Mouse (Mus musculus): ENCODE measurements at regions not wholly inside any gene's neighbourhood (a gene's known extent, or its start where the extent isn't known, plus 50 kb on each side); places are given as distances from the start of the nearest gene placed in this dataset.

- Histone ChIP-seq H3K27ac (replicated peaks) (no peak overlapping the region), H3K9ac (replicated peaks) (no peak overlapping the region), H3K4me1 (peaks cover 27% of the 10 kb centered on the region), H3K4me3 (replicated peaks) (no peak overlapping the region), H3K9me3 (replicated peaks) (no peaks in the 10 kb centered on the region), H3K4me2 (no peak overlapping the region), H3K27me3 (replicated peaks) (0 out of 2 replicates have a peak, but pooled peaks cover 4% of the 10 kb centered on the region), H3K36me3 (no peaks in the 10 kb centered on the region)
- no peak for ATAC-seq (ENCODE audit: low FRiP score)
- 83% methylated on average over 13 of the region's 13 CpGs for WGBS
These were observed 51.2 kb upstream of the Smndc1 start for GRCm38 (mm10) chr19:53441449-53442131.

DNA sequence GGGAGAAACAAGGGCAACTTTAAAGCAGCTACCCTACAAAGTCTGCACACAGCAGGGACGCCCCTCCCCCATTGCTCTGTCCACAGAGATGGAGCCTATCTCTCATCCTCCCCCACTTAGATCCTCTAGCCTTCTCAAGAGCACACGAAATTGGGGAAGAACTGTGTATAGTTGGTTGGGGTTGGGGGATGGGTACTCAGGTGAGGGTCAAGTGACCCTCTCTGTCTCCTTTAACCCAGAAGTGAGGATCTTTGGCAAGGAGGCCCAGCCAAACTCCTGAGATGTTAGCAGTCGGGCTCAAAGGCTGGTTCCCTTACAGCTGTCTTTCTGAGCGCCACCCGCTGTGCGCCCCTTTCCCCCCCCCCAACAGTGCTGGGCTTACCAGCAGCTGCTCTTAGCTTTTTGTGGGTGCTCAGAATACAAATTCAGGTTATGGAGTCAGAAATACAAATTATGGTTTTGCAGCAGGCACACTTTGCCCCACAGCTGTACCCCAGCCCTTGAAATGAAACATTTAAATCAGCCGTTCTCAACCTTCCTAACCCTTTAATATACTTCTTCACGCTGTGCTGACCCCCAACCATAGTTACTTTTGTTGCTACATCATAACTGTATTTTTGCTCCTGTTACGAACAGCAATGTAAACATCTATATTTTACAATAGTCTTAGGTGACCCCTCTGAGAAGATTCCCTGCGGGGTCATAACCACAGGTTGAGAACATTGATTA is 50.1 kb upstream of the Smndc1 start:
- ATAC-seq (ENCODE audit: low FRiP score), result no peak
- no peaks in the 10 kb centered on the region for H3K9me3 ChIP-seq (replicated peaks)
- no peak overlapping the region for H3K4me2 ChIP-seq
- no peak overlapping the region for H3K9ac ChIP-seq (replicated peaks)
- 38% methylated on average over 10 of the region's 10 CpGs for WGBS
- no peak overlapping the region for H3K27ac ChIP-seq (replicated peaks)
- H3K4me3 ChIP-seq (replicated peaks), result no peak overlapping the region
- no peaks in the 10 kb centered on the region for H3K36me3 ChIP-seq
- H3K4me1 ChIP-seq, result peaks cover 23% of the 10 kb centered on the region
- H3K27me3 ChIP-seq (replicated peaks), result no peaks in the 10 kb centered on the region

Data from neural tube, embryonic 15.5 days (tissue).